Mouse (Mus musculus): ENCODE measurements at regions not wholly inside any gene's neighbourhood (a gene's known extent, or its start where the extent isn't known, plus 50 kb on each side); places are given as distances from the start of the nearest gene placed in this dataset.
A peak's percentile ranks its signal among the peaks of the same experiment; 100 is the strongest.

GRCm38 (mm10) chr3:21971731-21972130, 104.7 kb upstream of the Tbl1xr1 start:
- Histone ChIP-seq H3K4me3 (ENCODE audit: insufficient read depth, low read depth, low read length) (no peak overlapping the region), H3K27me3 (replicated peaks; ENCODE audit: control insufficient read depth, insufficient read depth, low read length) (no peaks in the 10 kb centered on the region), H3K4me1 (ENCODE audit: control insufficient read depth, insufficient read depth, low read length) (peaks cover 3% of the 10 kb centered on the region), H3K36me3 (ENCODE audit: control insufficient read depth, insufficient read depth, low read length) (no peaks in the 10 kb centered on the region), H3K27ac (ENCODE audit: insufficient read depth, low read depth, low read length) (no peak overlapping the region)
- WGBS: 100% methylated on average over 1 of the region's 1 CpGs
- TF ChIP-seq CTCF (conservative IDR thresholded peaks at IDR 0.05; ENCODE audit: insufficient read depth, insufficient read length, low read depth, low read length): no peak
- TF ChIP-seq POLR2A (IDR thresholded peaks at IDR 0.05; ENCODE audit: low read depth, low read length): no peak
- no peak for DNase-seq

DNA sequence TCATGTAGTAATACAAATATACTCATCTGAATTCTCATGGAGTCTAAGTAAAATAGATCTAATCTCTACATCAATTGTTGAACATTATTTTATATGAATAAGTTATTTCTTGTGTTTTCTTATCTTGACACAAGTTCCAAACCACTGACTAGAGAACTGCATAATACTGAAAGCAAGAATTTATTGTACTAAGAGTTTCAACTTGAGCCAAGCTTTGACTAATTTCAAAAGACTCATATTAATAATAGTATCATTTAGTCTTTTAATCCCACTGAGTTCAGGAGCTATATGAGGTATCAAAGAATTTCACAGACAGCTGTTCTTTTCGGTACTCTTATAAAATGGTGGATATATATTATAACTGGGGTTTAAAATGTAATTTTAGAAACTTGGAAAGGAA, 103.3 kb upstream of the Tbl1xr1 start:
- Histone ChIP-seq H3K36me3 (ENCODE audit: control insufficient read depth, insufficient read depth, low read length) (no peaks in the 10 kb centered on the region), H3K4me1 (ENCODE audit: control insufficient read depth, insufficient read depth, low read length) (peaks cover 5% of the 10 kb centered on the region), H3K27me3 (replicated peaks; ENCODE audit: control insufficient read depth, insufficient read depth, low read length) (no peaks in the 10 kb centered on the region), H3K4me3 (ENCODE audit: insufficient read depth, low read depth, low read length) (no peak overlapping the region), H3K27ac (ENCODE audit: insufficient read depth, low read depth, low read length) (no peak overlapping the region)
- TF ChIP-seq POLR2A (IDR thresholded peaks at IDR 0.05; ENCODE audit: low read depth, low read length): no peak
- TF ChIP-seq CTCF (conservative IDR thresholded peaks at IDR 0.05; ENCODE audit: insufficient read depth, insufficient read length, low read depth, low read length): no peak
- no peak for DNase-seq
- WGBS: 96% methylated on average over 1 of the region's 1 CpGs

GRCm38 (mm10) chr3:21973681-21974080, 102.8 kb upstream of the Tbl1xr1 start:
- H3K4me1 ChIP-seq (ENCODE audit: control insufficient read depth, insufficient read depth, low read length): peaks cover 5% of the 10 kb centered on the region
- H3K36me3 ChIP-seq (ENCODE audit: control insufficient read depth, insufficient read depth, low read length): no peaks in the 10 kb centered on the region
- no peak overlapping the region for H3K4me3 ChIP-seq (ENCODE audit: insufficient read depth, low read depth, low read length)
- TF ChIP-seq CTCF (conservative IDR thresholded peaks at IDR 0.05; ENCODE audit: insufficient read depth, insufficient read length, low read depth, low read length) (no peak), POLR2A (IDR thresholded peaks at IDR 0.05; ENCODE audit: low read depth, low read length) (no peak)
- WGBS: 98% methylated on average over 7 of the region's 7 CpGs
- DNase-seq: no peak
- no peak overlapping the region for H3K27ac ChIP-seq (ENCODE audit: insufficient read depth, low read depth, low read length)
- H3K27me3 ChIP-seq (replicated peaks; ENCODE audit: control insufficient read depth, insufficient read depth, low read length): no peaks in the 10 kb centered on the region

- TF ChIP-seq CTCF (conservative IDR thresholded peaks at IDR 0.05; ENCODE audit: insufficient read depth, insufficient read length, low read depth, low read length) (no peak), POLR2A (IDR thresholded peaks at IDR 0.05; ENCODE audit: low read depth, low read length) (no peak)
- H3K36me3 ChIP-seq (ENCODE audit: control insufficient read depth, insufficient read depth, low read length): no peaks in the 10 kb centered on the region
- no peak overlapping the region for H3K27ac ChIP-seq (ENCODE audit: insufficient read depth, low read depth, low read length)
- peaks cover 5% of the 10 kb centered on the region for H3K4me1 ChIP-seq (ENCODE audit: control insufficient read depth, insufficient read depth, low read length)
- H3K4me3 ChIP-seq (ENCODE audit: insufficient read depth, low read depth, low read length): no peak overlapping the region
- 86% methylated on average over 2 of the region's 2 CpGs for WGBS
- no peaks in the 10 kb centered on the region for H3K27me3 ChIP-seq (replicated peaks; ENCODE audit: control insufficient read depth, insufficient read depth, low read length)
- no peak for DNase-seq
Observed at GRCm38 (mm10) chr3:21974766-21975165, 101.7 kb upstream of the Tbl1xr1 start.

DNA sequence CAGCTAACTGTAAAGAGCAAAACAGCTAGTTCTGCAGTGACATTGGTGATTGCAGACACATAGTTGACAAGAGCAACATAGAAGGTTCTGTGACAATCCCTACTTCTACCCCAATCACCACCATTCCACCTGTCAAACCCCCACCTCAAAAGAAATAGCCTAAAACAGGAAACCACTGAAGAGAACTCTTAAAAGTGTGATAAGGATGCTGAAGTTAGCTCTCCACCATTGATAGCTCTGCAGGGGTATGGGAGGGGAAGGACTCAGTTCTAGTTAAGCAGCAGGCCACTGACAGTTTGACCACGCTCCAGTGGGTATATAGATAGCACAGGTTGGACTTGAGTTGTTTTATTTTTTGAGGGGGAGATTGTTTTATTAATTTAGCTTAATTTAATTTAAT, 98.7 kb upstream of the Tbl1xr1 start:
- Histone ChIP-seq H3K4me3 (ENCODE audit: insufficient read depth, low read depth, low read length) (no peak overlapping the region), H3K27ac (ENCODE audit: insufficient read depth, low read depth, low read length) (no peak overlapping the region), H3K36me3 (ENCODE audit: control insufficient read depth, insufficient read depth, low read length) (no peaks in the 10 kb centered on the region), H3K27me3 (replicated peaks; ENCODE audit: control insufficient read depth, insufficient read depth, low read length) (no peaks in the 10 kb centered on the region), H3K4me1 (ENCODE audit: control insufficient read depth, insufficient read depth, low read length) (peaks cover 5% of the 10 kb centered on the region; the same call in 1 of the 2 replicates)
- no peak for DNase-seq
- no peak for TF ChIP-seq CTCF (conservative IDR thresholded peaks at IDR 0.05; ENCODE audit: insufficient read depth, insufficient read length, low read depth, low read length)
- TF ChIP-seq POLR2A (IDR thresholded peaks at IDR 0.05; ENCODE audit: low read depth, low read length): no peak
- WGBS: 93% methylated on average over 1 of the region's 1 CpGs

GRCm38 (mm10) chr3:21982991-21983390, 93.5 kb upstream of the Tbl1xr1 start:
- WGBS: 91% methylated on average over 8 of the region's 8 CpGs
- Histone ChIP-seq H3K36me3 (ENCODE audit: control insufficient read depth, insufficient read depth, low read length) (no peaks in the 10 kb centered on the region), H3K4me1 (ENCODE audit: control insufficient read depth, insufficient read depth, low read length) (peaks cover 20% of the 10 kb centered on the region), H3K4me3 (ENCODE audit: insufficient read depth, low read depth, low read length) (no peak overlapping the region), H3K27me3 (replicated peaks; ENCODE audit: control insufficient read depth, insufficient read depth, low read length) (no peaks in the 10 kb centered on the region), H3K27ac (ENCODE audit: insufficient read depth, low read depth, low read length) (no peak overlapping the region)
- no peak for TF ChIP-seq CTCF (conservative IDR thresholded peaks at IDR 0.05; ENCODE audit: insufficient read depth, insufficient read length, low read depth, low read length)
- no peak for TF ChIP-seq POLR2A (IDR thresholded peaks at IDR 0.05; ENCODE audit: low read depth, low read length)
- DNase-seq: no peak

DNA sequence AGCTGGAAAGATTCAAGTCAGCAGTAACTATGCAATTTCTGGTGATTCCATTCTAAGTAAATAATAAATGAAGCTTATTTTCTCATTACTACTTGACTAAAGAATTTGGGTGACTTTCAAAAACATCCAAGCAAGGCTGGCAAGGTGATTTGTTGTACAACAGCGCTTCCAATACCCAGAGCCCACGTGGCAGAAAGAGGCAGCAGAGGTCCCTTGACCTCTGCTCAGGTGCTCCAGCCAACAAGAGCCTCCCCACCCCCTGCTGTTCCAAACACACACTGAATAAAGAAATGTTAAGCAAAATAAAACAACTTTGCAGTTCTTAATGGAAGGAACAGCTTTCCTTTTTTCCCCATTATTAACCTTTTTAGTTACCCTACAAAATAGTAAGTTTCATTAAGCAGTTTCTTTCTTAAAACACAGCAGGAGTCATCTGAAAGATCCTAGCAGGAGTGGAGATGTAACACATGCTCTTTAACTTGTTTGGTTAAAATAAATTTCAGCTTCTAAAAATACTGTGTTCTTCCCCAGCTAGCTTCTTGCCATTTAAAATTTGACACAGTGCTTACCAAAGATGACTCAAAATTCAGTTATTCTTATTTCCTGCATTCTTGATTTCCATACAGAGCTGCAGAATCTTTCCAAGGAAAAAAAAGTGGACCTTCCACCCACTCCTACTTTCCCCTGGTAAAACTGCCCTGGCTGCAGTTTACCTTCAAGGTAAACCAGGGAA, 92.3 kb upstream of the Tbl1xr1 start:
- H3K4me1 ChIP-seq (ENCODE audit: control insufficient read depth, insufficient read depth, low read length): peaks cover 23% of the 10 kb centered on the region
- WGBS: 25% methylated on average over 2 of the region's 2 CpGs
- peak; percentile 88 for DNase-seq
- TF ChIP-seq CTCF (conservative IDR thresholded peaks at IDR 0.05; ENCODE audit: insufficient read depth, insufficient read length, low read depth, low read length) (peak; percentile 31; the same call in 1 of the 2 replicates), POLR2A (IDR thresholded peaks at IDR 0.05; ENCODE audit: low read depth, low read length) (no peak)
- H3K36me3 ChIP-seq (ENCODE audit: control insufficient read depth, insufficient read depth, low read length): no peaks in the 10 kb centered on the region
- H3K4me3 ChIP-seq (ENCODE audit: insufficient read depth, low read depth, low read length): no peak overlapping the region
- H3K27me3 ChIP-seq (replicated peaks; ENCODE audit: control insufficient read depth, insufficient read depth, low read length): no peaks in the 10 kb centered on the region
- peak overlapping the region; percentile 77 for H3K27ac ChIP-seq (ENCODE audit: insufficient read depth, low read depth, low read length)

Data from kidney, adult 2 months (tissue).